Mouse (Mus musculus) liver, embryonic 16.5 days (tissue): Measurements from ENCODE around the gene Zfp143. TPM values are rescaled to one million over a fixed set of nuclear protein-coding genes. Genes with fewer than 3 reads are reported as not detected.
"Not testable (repeated sequence)": the region's sequence is repeated elsewhere in the genome, so short reads cannot be mapped to it uniquely, and the experiment has no call there.

Experiments
- ATAC-seq: fragments of 200-750 bp; cut with Nextera tagmentation; 2 replicates; pipeline ENCODE4 v1.8.0; 2017; ENCODE audit warnings: low read depth, mild to moderate bottlenecking, moderate number of reproducible peaks, moderate library complexity
- H3K27ac ChIP-seq: fragments of 300-500 bp; sonication (generic); 2 replicates; pipeline ENCODE4 v1.5.1; 2014; ENCODE audit warnings: mild to moderate bottlenecking, low read length
- H3K27me3 ChIP-seq: fragments of 300-500 bp; sonication (generic); 2 replicates; pipeline ENCODE4 v1.6.1; 2014; ENCODE audit warnings: low read depth, low read length, mixed read lengths; ENCODE audit not compliant: control insufficient read depth, insufficient read depth
- H3K36me3 ChIP-seq: fragments of 300-500 bp; sonication (generic); 2 replicates; pipeline ENCODE4 v1.6.1; 2014; ENCODE audit warnings: mild to moderate bottlenecking; ENCODE audit not compliant: control insufficient read depth, insufficient read depth
- H3K4me1 ChIP-seq: fragments of 300-500 bp; sonication (generic); 2 replicates; pipeline ENCODE4 v1.6.1; 2014; ENCODE audit warnings: low read depth, low read length, mixed read lengths; ENCODE audit not compliant: control insufficient read depth
- H3K4me2 ChIP-seq: fragments of 300-500 bp; sonication (generic); 2 replicates; pipeline ENCODE4 v1.6.1; 2014; ENCODE audit warnings: low read depth, low read length, mixed read lengths
- H3K4me3 ChIP-seq: fragments of 300-500 bp; sonication (generic); 2 replicates; pipeline ENCODE4 v1.5.1; 2014; ENCODE audit warnings: low read depth, mild to moderate bottlenecking, low read length
- H3K9ac ChIP-seq: fragments of 300-500 bp; sonication (generic); 2 replicates; pipeline ENCODE4 v1.6.1; 2014; ENCODE audit warnings: low read depth, low read length
- H3K9me3 ChIP-seq: fragments of 300-500 bp; sonication (generic); replicated peaks from 2 replicates; pipeline ENCODE4 v1.6.1; 2016; ENCODE audit warnings: low read length; ENCODE audit not compliant: control insufficient read depth
- WGBS: fragments of 180-500 bp; shearing (Covaris S2); extraction: QIAGEN DNeasy Blood & Tissue Kit; methylation state at CpG from one replicate; pipeline ENCODE4 v1.1.7; 2014; ENCODE audit not compliant: insufficient replicate concordance; 5-methylcytosine and 5-hydroxymethylcytosine counted together
- polyA plus RNA-seq: library from polyadenylated mRNA; unstranded; fragments of >200 nt; fragmentation: Nextera tagmentation; extraction: Ambion mirVana; gene quantifications from 2 replicates; pipeline ENCODE4 v1.2.1, GENCODE M21; 2015

Zfp143 gene
- polyA plus RNA-seq, 1 experiment from 2014 or later: 9.4 TPM

DNA sequence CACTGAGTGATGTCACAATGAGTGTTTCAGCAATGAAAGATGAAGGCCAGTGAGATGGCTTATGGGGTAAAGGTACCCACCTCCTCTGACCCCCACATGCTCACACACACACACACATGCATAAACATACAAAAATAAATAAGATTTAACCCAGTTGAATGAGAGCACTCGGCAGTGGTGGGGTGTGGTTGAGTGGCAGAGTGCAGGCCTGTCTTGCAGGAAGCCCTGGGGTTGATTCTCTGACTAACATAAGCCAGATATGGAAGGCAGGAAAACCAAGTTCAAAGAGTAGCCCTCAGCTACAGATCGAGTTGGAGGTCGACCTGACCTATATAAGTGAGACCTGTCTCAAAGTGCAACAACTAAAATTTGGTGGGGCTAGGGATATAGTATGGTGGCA, 45.6 kb downstream of the Zfp143 start:
- no peak for ATAC-seq
- WGBS: 24% methylated on average over 3 of the region's 3 CpGs

DNA sequence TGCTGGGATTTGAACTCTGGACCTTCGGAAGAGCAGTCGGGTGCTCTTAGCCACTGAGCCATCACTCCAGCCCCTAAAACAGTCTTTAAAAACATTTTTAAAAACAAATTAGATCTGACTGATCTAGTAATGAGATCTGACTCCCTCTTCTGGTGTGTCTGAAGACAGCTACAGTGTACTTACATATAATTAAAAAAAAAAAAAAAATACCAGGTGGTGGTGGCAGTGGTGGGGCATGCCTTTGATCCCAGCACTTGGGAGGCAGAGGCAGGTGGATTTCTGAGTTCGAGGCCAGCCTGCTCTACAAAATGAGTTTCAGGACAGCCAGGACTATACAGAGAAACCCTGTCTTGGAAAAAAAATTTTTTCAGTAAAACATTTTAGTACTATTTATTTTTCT, 47.5 kb downstream of the Zfp143 start:
- H3K4me3 ChIP-seq, H3K9me3 ChIP-seq, ATAC-seq, H3K36me3 ChIP-seq, H3K4me2 ChIP-seq, H3K9ac ChIP-seq, H3K27ac ChIP-seq, H3K27me3 ChIP-seq: not testable (repeated sequence)
- WGBS: 79% methylated on average over 3 of the region's 3 CpGs
- H3K4me1 ChIP-seq: peaks cover 13% of the 10 kb centered on the region

More for the DNA sequence above, 45.6 kb downstream of the Zfp143 start:
- Histone ChIP-seq H3K4me1 (peaks cover 13% of the 10 kb centered on the region), H3K36me3 (no peaks in the 10 kb centered on the region), H3K9ac (no peak overlapping the region), H3K27me3 (no peaks in the 10 kb centered on the region), H3K4me3 (no peak overlapping the region), H3K4me2 (no peak overlapping the region), H3K27ac (no peak overlapping the region), H3K9me3 (no peaks in the 10 kb centered on the region)

DNA sequence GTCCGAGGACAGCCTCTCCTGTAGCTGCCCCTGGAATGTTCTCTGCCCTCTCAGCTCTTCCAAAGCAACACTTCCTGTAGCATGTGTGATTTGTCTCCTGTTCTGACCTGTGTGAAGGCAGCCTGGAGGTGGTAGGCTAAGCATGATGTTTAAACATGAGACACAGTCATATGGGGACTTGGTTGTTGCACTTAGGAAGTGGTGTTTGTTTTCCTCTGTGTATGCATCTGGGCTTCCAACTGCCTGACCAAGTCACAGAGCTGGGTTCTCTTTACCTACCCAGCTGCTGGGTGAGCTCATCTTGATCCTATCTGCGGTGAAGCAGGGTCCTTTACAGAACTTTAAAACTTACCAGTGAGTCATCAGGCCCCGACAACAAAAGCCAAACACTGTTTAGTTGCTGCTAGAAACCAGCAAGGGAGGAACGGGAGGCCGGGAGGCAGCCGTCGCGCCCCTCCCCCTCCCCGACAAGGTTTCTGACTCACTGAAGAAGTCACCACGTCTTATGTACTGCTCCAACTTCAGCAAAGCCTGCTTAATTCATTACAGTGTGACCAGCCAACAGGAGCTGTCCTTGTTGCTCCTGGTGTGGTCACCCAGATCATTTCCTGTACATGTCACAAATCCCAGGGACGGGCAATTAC, 48.1 kb downstream of the Zfp143 start:
- H3K27ac ChIP-seq: no peak overlapping the region
- 6% methylated on average over 11 of the region's 11 CpGs for WGBS
- peak overlapping the region; percentile 13; the same call in 1 of the 2 replicates for H3K9ac ChIP-seq
- H3K4me2 ChIP-seq: peak overlapping the region; percentile 34
- no peaks in the 10 kb centered on the region for H3K9me3 ChIP-seq
- H3K4me3 ChIP-seq: no peak overlapping the region
- ATAC-seq: peak; percentile 25; the same call in 1 of the 2 replicates
- no peaks in the 10 kb centered on the region for H3K27me3 ChIP-seq
- H3K36me3 ChIP-seq: no peaks in the 10 kb centered on the region
- peaks cover 13% of the 10 kb centered on the region for H3K4me1 ChIP-seq

DNA sequence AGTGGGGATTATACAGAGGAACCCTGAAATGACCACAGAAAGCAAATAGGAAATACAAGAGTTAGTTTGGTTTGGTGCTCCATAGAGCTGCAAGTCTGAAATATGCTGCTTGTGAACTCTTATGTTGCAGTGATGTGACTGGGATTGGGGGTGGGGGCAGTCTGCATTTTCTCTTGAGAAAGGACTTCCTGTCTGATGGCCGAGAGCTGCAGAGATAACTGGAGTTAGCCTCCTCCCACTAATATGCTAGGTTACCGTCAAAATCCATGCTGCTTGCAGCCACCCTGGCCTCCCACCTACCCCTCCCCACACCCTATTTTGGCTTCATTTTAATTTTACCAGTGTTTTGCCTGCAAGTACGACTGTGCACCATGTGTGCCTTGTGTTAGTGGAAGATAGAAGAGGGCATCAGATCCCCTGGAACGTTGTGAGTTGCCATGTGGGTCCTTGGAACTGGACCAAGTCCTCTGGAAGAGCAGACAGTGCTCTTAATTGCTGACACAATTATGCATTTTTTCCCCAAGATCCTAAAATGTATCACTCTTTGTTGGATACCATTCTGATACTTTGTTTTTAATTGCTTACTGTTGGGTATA, 49.1 kb downstream of the Zfp143 start:
- no peak overlapping the region for H3K27ac ChIP-seq
- no peaks in the 10 kb centered on the region for H3K9me3 ChIP-seq
- 12% methylated on average over 4 of the region's 4 CpGs for WGBS
- no peak overlapping the region for H3K9ac ChIP-seq
- peaks cover 13% of the 10 kb centered on the region for H3K4me1 ChIP-seq
- no peak overlapping the region for H3K4me3 ChIP-seq
- H3K36me3 ChIP-seq: no peaks in the 10 kb centered on the region
- no peak overlapping the region for H3K4me2 ChIP-seq
- 0 out of 2 replicates have a peak, but pooled peaks have one; percentile 15 for ATAC-seq
- H3K27me3 ChIP-seq: no peaks in the 10 kb centered on the region

DNA sequence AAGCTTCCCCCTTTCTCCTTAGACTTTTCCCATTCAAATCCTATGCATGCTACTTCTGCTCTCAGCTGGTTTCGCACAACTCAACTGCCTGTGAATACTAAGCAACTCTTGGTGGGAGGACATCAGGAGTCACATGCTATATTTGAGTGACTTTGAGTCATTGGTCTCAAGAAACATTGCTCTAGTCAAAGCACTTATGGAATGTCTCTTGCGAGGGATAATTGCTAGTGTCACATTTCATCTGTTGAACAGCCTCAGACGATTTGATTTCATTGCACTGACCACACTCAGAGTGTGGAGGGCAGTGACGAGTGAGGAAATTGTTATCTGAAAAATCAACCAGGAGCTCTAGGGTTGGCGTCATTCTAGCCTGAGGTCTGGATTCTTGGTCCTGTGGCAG, 53.7 kb downstream of the Zfp143 start:
- H3K9me3 ChIP-seq: no peaks in the 10 kb centered on the region
- no peaks in the 10 kb centered on the region for H3K36me3 ChIP-seq
- WGBS: 37% methylated on average over 5 of the region's 5 CpGs
- H3K4me3 ChIP-seq: no peak overlapping the region
- no peak overlapping the region for H3K4me2 ChIP-seq
- peaks cover 4% of the 10 kb centered on the region for H3K4me1 ChIP-seq
- no peak for ATAC-seq
- H3K27ac ChIP-seq: no peak overlapping the region
- no peaks in the 10 kb centered on the region for H3K27me3 ChIP-seq
- H3K9ac ChIP-seq: no peak overlapping the region

DNA sequence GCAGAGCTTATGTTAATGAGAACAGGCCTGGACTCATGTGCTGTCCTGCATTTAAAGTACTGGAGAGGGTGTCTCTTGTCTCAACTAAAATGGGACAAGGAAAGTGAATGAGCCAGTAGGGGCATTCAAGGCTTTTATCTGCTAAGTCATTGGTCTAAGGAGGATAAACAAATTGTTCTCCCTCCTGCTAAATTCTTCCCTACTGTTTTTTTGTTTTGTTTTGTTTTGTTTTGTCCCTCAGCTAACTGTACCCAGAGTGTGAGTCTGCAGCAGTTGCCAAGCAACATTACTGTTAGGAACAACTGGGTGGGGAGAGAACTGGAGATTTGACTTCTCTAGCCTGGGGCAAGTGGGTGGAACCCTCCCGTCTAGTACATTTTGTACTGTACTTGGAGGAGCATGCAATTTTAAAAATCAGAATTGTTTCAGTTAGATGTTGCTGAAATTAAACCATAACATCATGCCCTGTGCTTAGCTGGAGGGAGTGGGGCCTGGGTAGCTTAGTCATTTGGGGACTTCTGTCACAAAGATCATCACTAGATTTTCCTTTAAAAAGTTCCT, 55.8 kb downstream of the Zfp143 start:
- Histone ChIP-seq H3K4me3 (no peak overlapping the region), H3K36me3 (no peaks in the 10 kb centered on the region), H3K4me1 (peaks cover 4% of the 10 kb centered on the region), H3K27ac (no peak overlapping the region), H3K27me3 (no peaks in the 10 kb centered on the region), H3K9me3 (no peaks in the 10 kb centered on the region), H3K4me2 (no peak overlapping the region), H3K9ac (no peak overlapping the region)
- ATAC-seq: no peak
- 32% methylated on average over 1 of the region's 1 CpGs for WGBS

DNA sequence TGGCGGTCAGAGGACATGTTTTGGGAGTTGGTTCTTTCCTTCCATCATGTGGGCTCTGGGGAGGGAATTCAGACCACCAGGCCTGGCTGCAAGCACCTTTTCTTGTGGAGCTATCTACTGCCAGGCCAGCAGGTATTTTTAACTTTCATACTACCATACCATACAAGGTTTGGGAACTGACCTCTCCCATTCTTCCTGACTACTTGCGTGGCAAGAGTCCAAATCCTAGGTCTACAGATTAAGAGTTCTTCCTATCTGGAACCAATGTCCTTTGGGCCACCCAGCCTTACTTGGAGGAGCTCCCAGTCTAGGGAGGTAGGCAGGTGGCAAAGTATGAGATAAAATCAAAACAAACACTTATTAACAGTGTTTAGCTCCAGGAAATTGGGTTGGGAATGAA, 57.4 kb downstream of the Zfp143 start:
- no peak overlapping the region for H3K4me2 ChIP-seq
- no peaks in the 10 kb centered on the region for H3K27me3 ChIP-seq
- WGBS: 80% methylated on average over 2 of the region's 2 CpGs
- H3K36me3 ChIP-seq: no peaks in the 10 kb centered on the region
- no peak overlapping the region for H3K27ac ChIP-seq
- peaks cover 4% of the 10 kb centered on the region for H3K4me1 ChIP-seq
- H3K9ac ChIP-seq: no peak overlapping the region
- H3K4me3 ChIP-seq: no peak overlapping the region
- no peaks in the 10 kb centered on the region for H3K9me3 ChIP-seq
- ATAC-seq: no peak

DNA sequence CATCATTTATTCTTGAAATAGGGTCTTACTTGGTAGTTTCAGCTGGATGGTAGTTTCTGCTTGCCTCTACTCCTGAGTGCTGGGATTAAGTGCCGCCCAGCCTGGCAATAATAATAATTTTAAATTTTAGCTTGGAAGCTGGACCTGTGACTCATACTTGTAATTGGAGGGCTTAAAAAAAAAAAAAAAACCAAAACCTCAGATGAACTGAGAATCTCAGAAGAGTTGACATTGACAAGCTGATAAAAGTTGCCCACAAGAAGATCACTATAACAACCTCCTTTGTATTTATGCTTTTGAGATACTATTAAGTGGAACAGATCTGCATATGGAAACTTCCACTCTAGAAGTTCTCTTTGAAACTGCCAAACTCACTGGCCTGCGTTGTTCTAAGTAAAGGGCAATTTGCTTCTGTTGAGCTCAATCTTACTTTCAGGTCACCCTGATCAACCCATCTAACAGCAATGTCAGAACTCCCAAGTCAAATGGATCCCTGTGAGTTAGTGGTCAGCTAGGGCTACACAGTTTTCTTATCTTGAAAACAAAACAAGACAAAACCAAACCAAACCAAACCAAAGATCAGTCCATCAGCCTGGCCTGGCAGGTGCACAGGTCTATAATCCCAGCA, 59.3 kb downstream of the Zfp143 start:
- Histone ChIP-seq H3K27me3 (no peaks in the 10 kb centered on the region), H3K36me3 (no peaks in the 10 kb centered on the region), H3K9me3 (no peaks in the 10 kb centered on the region), H3K4me1 (peaks cover 14% of the 10 kb centered on the region), H3K9ac (peak overlapping the region; percentile 85; the same call in 1 of the 2 replicates), H3K4me2 (peak overlapping the region; percentile 67), H3K27ac (peak overlapping the region; percentile 31; the same call in 1 of the 2 replicates), H3K4me3 (peak overlapping the region; percentile 96)
- no peak for ATAC-seq
- WGBS: 74% methylated on average over 2 of the region's 2 CpGs

DNA sequence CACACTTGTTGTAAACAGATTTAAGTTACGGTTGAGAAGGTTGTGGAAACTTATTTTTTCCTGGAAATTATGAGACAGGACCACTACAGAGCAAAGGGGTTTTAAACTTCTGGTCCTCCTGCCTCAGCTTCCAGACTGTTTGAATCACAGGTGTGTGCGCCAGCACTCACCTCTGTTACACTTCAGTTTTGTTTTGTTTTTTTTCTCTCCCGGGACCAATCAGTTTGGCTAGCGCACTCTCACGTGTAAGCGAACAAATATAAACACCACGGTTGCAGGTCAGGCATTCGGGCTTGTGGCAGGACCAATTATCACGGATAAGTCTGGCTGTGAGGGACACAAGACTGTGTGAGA, 60.1 kb downstream of the Zfp143 start:
- no peaks in the 10 kb centered on the region for H3K27me3 ChIP-seq
- 2% methylated on average over 9 of the region's 9 CpGs for WGBS
- ATAC-seq: no peak

More for the DNA sequence above, 60.1 kb downstream of the Zfp143 start:
- Histone ChIP-seq H3K4me2 (peak overlapping the region; percentile 67), H3K4me1 (peaks cover 14% of the 10 kb centered on the region), H3K36me3 (no peaks in the 10 kb centered on the region), H3K9ac (peak overlapping the region; percentile 85), H3K4me3 (peak overlapping the region; percentile 96), H3K9me3 (no peaks in the 10 kb centered on the region), H3K27ac (peak overlapping the region; percentile 87)
